Mouse (Mus musculus) limb, embryonic 13.5 days (tissue): ENCODE results near the gene Pabpc1l. TPM values are rescaled to one million over a fixed set of nuclear protein-coding genes. Genes with fewer than 3 reads are reported as not detected.

Source experiments
- ATAC-seq: fragments of 200-750 bp; cut with Nextera tagmentation; 2 replicates; pipeline ENCODE4 v1.8.0; 2017; ENCODE audit warnings: low read depth, moderate number of reproducible peaks, moderate TSS enrichment; ENCODE audit not compliant: low FRiP score
- H3K27ac ChIP-seq: fragments of 300-500 bp; sonication (generic); 2 replicates; pipeline ENCODE4 v1.5.1; 2015; ENCODE audit warnings: inconsistent platforms, mild to moderate bottlenecking, moderate library complexity
- H3K27me3 ChIP-seq: fragments of 300-500 bp; sonication (generic); 2 replicates; pipeline ENCODE4 v1.6.1; 2015; ENCODE audit warnings: mild to moderate bottlenecking, inconsistent platforms
- H3K36me3 ChIP-seq: fragments of 300-500 bp; sonication (generic); 2 replicates; pipeline ENCODE4 v1.6.1; 2015; ENCODE audit warnings: inconsistent platforms, mild to moderate bottlenecking, moderate library complexity
- H3K4me1 ChIP-seq: fragments of 300-500 bp; sonication (generic); 2 replicates; pipeline ENCODE4 v1.6.1; 2015; ENCODE audit warnings: inconsistent platforms
- H3K4me2 ChIP-seq: fragments of 300-500 bp; sonication (generic); replicated peaks from 2 replicates; pipeline ENCODE4 v1.6.1; 2015; ENCODE audit warnings: inconsistent platforms, mild to moderate bottlenecking, moderate library complexity
- H3K4me3 ChIP-seq: fragments of 300-500 bp; sonication (generic); 2 replicates; pipeline ENCODE4 v1.5.1; 2015; ENCODE audit warnings: moderate library complexity, mild to moderate bottlenecking, inconsistent platforms
- H3K9ac ChIP-seq: fragments of 300-500 bp; sonication (generic); 2 replicates; pipeline ENCODE4 v1.6.1; 2015; ENCODE audit warnings: mild to moderate bottlenecking, inconsistent platforms
- H3K9me3 ChIP-seq: fragments of 300-500 bp; sonication (generic); 2 replicates; pipeline ENCODE4 v1.6.1; 2016; ENCODE audit warnings: inconsistent platforms
- WGBS: fragments of 180-500 bp; shearing (Covaris S2); methylation state at CpG from one replicate; pipeline ENCODE4 v1.1.7; 2015; 5-methylcytosine and 5-hydroxymethylcytosine counted together
- polyA plus RNA-seq: library from polyadenylated mRNA; unstranded; fragments of >200 nt; fragmentation: Nextera tagmentation; extraction: Ambion mirVana; gene quantifications from 2 replicates; pipeline ENCODE4 v1.2.1, GENCODE M21; 2015

Pabpc1l gene
- polyA plus RNA-seq, 1 experiment from 2014 or later = 3.2 TPM

DNA sequence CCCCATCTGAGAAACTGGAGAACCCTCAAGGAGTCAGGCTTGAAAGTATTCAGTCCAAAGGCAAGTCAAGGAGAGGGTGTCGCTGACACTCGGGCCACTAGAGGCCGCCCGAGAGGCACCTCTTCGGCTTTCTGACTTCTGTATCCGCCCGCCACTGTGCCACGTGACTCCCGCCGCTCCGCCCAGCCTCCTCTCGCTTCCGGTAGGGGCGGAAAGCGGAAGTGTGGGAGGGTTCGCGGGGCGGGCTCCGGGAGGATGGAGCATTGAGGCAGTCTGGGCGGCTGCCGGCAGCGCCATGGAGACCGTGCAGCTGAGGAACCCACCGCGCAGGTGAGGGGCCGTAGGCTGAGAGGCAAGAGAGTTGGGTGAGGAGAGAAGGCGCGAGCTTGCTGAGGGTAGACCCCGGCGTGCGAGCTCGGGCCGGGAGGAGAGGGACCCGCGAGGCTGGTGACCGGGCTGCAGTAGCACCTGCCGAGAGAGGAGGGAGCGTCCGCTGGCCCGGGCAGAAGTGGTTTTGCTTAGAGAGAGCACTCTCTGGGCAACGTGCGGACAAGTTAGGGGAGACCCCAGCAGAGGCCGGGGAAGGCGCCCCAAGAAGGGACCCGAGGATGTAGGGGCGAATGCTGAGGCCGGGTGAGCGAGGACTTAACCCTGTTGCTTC lies 48.8 kb downstream of the Pabpc1l start:
- WGBS = under 1% methylated on average over 48 of the region's 48 CpGs
- no peaks in the 10 kb centered on the region for H3K9me3 ChIP-seq
- peaks cover 28% of the 10 kb centered on the region for H3K4me1 ChIP-seq
- peak overlapping the region; percentile 90 for H3K4me2 ChIP-seq
- peak overlapping the region; percentile 89 for H3K4me3 ChIP-seq
- H3K27me3 ChIP-seq = no peaks in the 10 kb centered on the region
- peak overlapping the region; percentile 86 for H3K9ac ChIP-seq
- peak overlapping the region; percentile 52; the same call in 1 of the 2 replicates for H3K27ac ChIP-seq
- no peaks in the 10 kb centered on the region for H3K36me3 ChIP-seq
- ATAC-seq = peak; percentile 84

DNA sequence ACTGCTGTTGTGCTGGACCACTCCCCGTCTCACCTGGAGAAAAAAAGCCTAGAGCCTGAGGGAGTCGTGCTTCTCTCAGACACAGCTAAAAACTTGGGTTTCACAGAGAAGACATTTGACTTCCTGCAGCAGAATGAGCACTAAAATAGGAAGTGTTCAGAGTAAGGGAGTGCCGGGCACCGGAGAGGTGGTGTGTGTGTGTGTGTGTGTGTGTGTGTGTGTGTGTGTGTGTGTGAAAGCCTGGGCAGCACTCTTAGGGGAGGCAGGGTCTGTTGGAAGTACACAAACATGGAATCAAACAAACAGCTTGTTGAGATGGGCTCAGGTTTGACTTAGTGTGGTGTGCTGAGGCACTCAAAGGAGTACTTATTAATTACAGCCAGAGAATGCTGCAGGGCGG lies 49.8 kb downstream of the Pabpc1l start:
- WGBS = 38% methylated on average over 5 of the region's 5 CpGs
- no peak overlapping the region for H3K27ac ChIP-seq
- no peak for ATAC-seq
- H3K9me3 ChIP-seq = no peaks in the 10 kb centered on the region
- peaks cover 8% of the 10 kb centered on the region for H3K36me3 ChIP-seq
- peak overlapping the region; percentile 90 for H3K4me2 ChIP-seq
- no peaks in the 10 kb centered on the region for H3K27me3 ChIP-seq
- H3K9ac ChIP-seq = peak overlapping the region; percentile 86
- H3K4me3 ChIP-seq = peak overlapping the region; percentile 89
- peaks cover 18% of the 10 kb centered on the region for H3K4me1 ChIP-seq

DNA sequence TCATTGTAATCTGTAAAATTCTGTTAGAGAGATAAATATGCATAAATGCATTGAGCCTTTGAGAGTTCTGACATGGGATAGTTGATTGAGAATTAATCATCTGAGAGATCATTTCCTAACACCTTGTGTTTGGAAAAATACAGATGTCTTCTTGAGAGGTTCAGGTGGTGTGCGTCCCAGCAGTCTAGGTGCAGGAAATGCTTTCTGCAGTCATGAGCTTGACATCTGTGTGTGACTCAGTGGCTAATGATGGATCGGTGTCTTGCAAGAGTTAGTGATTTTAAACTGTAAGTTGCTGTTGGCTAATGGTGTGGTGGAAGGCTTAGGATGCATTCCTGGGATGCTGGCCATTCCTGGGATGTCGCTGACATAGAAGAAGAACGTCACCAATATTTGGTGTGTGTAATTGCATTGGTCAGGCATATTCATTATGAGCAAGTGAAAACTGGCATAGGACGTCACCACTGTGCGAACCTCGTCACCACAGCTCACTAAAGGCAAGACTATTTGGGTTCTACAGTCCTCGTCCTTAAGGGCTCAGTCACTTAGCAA lies 51.7 kb downstream of the Pabpc1l start:
- no peak overlapping the region for H3K27ac ChIP-seq
- no peaks in the 10 kb centered on the region for H3K9me3 ChIP-seq
- no peak overlapping the region for H3K4me3 ChIP-seq
- H3K27me3 ChIP-seq = no peaks in the 10 kb centered on the region
- H3K36me3 ChIP-seq = peaks cover 26% of the 10 kb centered on the region
- peaks cover 16% of the 10 kb centered on the region for H3K4me1 ChIP-seq
- no peak overlapping the region for H3K9ac ChIP-seq
- WGBS = 91% methylated on average over 8 of the region's 8 CpGs
- H3K4me2 ChIP-seq = no peak overlapping the region
- no peak for ATAC-seq

DNA sequence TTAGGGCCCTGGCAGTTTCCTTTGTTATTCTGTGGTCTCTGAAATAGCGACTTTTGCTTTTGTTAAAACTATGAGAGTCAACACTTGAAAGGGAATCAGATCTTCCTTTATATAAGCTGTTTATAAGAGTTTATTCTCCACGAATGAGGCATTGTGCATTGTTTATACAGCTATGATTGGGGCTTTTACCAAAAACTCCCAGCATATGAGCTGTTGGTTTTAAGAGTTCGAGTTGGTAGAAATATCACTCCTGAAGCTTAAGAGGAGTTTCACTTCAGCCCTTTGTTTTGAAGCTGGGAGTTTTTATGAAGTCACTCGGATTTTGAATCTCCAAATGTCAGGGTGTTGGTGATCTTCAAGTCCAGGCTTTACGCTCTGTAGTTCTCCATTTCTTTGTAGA lies 52.6 kb downstream of the Pabpc1l start:
- Histone ChIP-seq H3K4me2 (no peak overlapping the region), H3K4me3 (no peak overlapping the region), H3K4me1 (peaks cover 13% of the 10 kb centered on the region), H3K9me3 (no peaks in the 10 kb centered on the region), H3K9ac (no peak overlapping the region), H3K27me3 (no peaks in the 10 kb centered on the region), H3K27ac (no peak overlapping the region), H3K36me3 (peaks cover 35% of the 10 kb centered on the region)
- 89% methylated on average over 5 of the region's 5 CpGs for WGBS
- no peak for ATAC-seq

DNA sequence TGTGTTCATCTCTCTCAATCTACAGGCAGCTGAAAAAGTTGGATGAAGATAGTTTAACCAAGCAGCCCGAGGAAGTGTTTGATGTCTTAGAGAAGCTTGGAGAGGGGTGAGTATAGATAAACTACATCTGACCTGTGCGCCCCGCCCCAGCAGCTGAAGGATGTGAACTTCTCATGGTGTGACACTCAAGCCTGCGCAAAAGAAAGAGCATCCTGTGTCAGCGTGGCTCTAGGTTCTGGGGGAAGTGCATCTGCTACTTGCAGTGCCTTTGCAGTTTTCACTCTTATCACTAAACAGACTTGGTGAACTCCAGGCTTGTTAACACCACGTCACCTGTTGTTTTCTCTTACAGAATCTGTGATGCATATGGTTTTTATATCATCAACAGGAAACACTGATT lies 54.2 kb downstream of the Pabpc1l start:
- 93% methylated on average over 6 of the region's 6 CpGs for WGBS
- no peak overlapping the region for H3K27ac ChIP-seq
- H3K9ac ChIP-seq = no peak overlapping the region
- H3K4me2 ChIP-seq = no peak overlapping the region
- H3K36me3 ChIP-seq = peaks cover 52% of the 10 kb centered on the region
- H3K4me1 ChIP-seq = peaks cover 11% of the 10 kb centered on the region
- no peaks in the 10 kb centered on the region for H3K9me3 ChIP-seq
- no peak overlapping the region for H3K4me3 ChIP-seq
- no peaks in the 10 kb centered on the region for H3K27me3 ChIP-seq
- ATAC-seq = no peak

DNA sequence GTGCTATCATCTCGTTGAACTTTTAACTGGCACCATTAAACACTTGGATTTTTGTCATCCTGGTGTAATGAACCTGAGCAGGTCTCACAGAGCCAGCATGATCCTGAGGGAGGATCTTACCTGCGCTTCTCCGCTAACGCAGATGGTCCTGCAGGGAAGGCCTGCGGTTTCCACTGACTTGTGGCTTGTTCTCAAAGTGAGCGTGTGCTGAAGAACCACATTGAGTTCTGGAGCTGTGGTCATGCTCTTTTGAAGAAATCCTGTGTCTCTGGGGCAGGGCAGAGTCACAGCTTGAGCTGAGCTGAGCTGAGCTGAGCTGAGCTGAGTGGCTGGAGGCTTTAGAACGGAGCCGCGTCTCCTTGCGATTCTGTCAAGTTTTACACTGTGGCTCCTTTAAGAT lies 56.3 kb downstream of the Pabpc1l start:
- Histone ChIP-seq H3K27ac (no peak overlapping the region), H3K36me3 (peaks cover 70% of the 10 kb centered on the region), H3K9me3 (no peaks in the 10 kb centered on the region), H3K4me1 (no peaks in the 10 kb centered on the region), H3K27me3 (no peaks in the 10 kb centered on the region), H3K4me3 (no peak overlapping the region), H3K4me2 (no peak overlapping the region), H3K9ac (no peak overlapping the region)
- WGBS = 95% methylated on average over 10 of the region's 10 CpGs
- no peak for ATAC-seq

DNA sequence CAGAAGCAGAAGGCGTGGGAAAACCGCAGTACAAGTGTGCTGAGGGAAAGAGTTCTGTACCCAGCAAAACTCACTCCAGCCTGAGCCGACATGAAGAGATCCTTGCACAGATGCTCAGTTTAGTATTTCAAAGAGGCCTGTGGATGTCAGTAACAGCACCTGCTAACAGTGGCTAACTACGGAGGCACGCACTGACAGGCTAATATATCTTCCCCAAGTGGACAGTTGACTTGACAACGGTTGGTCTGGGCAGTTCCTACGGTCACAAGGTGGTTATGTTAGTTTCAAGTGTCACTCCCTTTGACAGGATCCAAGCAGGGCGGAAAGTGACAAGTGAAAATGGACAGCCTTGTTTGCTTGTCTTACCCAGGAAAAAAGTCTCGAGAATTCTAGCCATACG lies 56.9 kb downstream of the Pabpc1l start:
- ATAC-seq = no peak
- Histone ChIP-seq H3K9me3 (no peaks in the 10 kb centered on the region), H3K4me3 (no peak overlapping the region), H3K27me3 (no peaks in the 10 kb centered on the region), H3K4me2 (no peak overlapping the region), H3K36me3 (peaks cover 75% of the 10 kb centered on the region), H3K9ac (no peak overlapping the region), H3K27ac (no peak overlapping the region), H3K4me1 (no peaks in the 10 kb centered on the region)
- 82% methylated on average over 10 of the region's 10 CpGs for WGBS

DNA sequence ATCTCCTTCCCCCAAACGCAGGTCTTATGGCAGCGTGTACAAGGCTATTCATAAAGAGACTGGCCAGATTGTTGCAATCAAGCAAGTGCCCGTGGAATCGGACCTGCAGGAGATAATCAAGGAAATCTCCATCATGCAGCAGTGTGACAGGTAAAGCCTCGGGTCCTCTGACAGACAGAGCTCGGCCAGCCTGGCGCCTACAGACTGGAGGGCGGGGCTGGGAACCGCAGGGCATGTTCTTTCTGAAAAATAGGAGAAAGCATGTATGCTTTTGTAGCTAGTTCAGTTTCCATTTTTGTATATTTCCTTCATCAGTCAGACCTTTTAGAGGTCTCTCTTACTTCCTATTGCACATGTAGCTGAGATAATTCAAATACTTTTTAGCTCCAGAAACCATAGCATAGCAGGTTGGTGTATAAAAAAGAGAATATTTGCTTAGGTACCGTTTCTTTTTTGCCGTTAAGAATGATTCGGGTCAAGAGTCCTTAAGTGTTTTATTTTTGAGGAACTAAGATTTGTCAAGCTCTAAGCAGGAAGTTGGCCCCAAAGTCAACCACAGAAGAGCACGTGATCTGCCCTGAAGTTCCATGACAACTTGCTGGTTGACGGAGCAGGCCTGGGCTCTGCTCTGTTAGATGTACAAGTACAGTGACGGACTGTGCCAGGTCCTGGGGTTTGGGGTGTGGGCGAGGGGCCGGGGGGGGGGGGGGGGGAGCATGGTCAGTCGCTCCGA lies 58.5 kb downstream of the Pabpc1l start:
- H3K4me1 ChIP-seq = no peaks in the 10 kb centered on the region
- no peaks in the 10 kb centered on the region for H3K27me3 ChIP-seq
- no peak; the same call in 1 of the 2 replicates for ATAC-seq
- 91% methylated on average over 19 of the region's 19 CpGs for WGBS
- no peaks in the 10 kb centered on the region for H3K9me3 ChIP-seq
- peaks cover 90% of the 10 kb centered on the region for H3K36me3 ChIP-seq
- no peak overlapping the region for H3K4me2 ChIP-seq
- no peak overlapping the region for H3K27ac ChIP-seq
- H3K4me3 ChIP-seq = no peak overlapping the region
- no peak overlapping the region for H3K9ac ChIP-seq

DNA sequence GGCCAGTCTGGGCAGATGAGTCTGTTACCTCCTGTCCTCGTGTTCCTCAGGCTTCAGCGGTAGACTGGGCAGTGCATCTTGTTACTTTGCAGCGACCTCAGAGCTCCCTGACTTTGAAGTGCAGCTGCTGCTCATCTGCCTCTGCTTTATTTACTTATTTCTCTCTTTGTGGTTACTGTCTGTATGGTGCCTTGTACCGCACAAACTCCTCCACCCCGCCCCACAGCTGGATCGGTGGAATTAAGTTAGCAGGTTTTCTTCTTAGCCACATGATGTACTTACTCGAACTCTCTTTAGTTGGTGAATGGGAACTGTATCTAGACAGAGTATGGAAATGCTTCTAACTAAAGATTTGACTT lies 59.1 kb downstream of the Pabpc1l start:
- Histone ChIP-seq H3K36me3 (peaks cover 96% of the 10 kb centered on the region), H3K4me2 (no peak overlapping the region), H3K27me3 (no peaks in the 10 kb centered on the region), H3K4me3 (no peak overlapping the region), H3K9me3 (no peaks in the 10 kb centered on the region), H3K9ac (no peak overlapping the region), H3K4me1 (no peaks in the 10 kb centered on the region), H3K27ac (no peak overlapping the region)
- WGBS = 92% methylated on average over 7 of the region's 7 CpGs
- no peak for ATAC-seq

DNA sequence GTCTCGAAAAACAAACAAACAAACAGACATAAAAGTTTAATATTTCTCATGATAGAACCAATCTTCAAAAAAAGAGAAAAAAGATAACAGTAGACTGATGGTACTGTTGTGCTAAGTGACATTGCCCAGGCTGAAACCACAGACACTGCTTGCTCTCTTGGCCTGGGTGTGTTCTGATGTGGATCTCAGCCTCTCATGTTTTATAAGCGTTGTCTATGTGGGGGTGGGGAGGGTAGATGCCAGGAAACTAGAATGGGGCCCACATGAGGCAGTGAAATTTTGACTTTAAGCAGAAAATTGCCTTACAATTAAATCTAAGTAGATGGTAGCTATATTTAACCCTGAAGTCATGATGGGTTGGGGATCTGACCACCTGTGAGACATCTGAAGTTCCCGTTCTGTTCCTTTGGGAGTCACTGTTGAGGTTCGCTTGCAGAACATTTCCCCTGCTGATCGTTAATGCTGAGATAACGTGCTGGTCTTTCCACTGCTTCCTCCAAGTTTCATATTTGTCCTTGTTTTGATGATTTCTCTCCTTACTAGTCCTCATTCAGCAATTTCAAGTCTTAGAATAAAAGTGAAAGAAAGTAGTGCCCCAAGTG lies 62.3 kb downstream of the Pabpc1l start:
- peaks cover 86% of the 10 kb centered on the region for H3K36me3 ChIP-seq

DNA sequence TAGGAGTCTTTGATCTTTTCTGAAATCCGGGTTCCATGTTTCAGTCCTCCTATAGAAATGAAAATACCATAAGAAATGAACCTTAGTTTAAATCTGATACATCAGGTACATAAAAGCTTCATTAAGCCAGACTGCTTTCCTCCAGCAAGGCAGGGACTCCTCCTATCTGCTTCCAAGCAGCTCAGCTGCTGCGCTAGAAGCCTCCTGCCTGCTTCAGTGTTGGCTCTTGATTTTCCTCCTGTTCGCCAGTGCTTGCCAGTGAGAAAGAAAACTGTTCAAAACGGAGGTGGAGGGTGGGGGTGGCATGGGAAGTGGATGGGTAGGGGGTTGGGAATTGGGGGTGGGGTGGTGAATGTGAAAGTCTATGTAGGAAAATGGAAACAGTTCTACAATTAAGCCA lies 64.3 kb downstream of the Pabpc1l start:
- no peaks in the 10 kb centered on the region for H3K27me3 ChIP-seq
- no peaks in the 10 kb centered on the region for H3K4me1 ChIP-seq
- H3K27ac ChIP-seq = no peak overlapping the region
- H3K36me3 ChIP-seq = peaks cover 68% of the 10 kb centered on the region
- H3K4me2 ChIP-seq = no peak overlapping the region
- WGBS = 91% methylated on average over 4 of the region's 4 CpGs
- no peak overlapping the region for H3K9ac ChIP-seq
- no peaks in the 10 kb centered on the region for H3K9me3 ChIP-seq
- ATAC-seq = no peak
- no peak overlapping the region for H3K4me3 ChIP-seq

More for the DNA sequence above, 62.3 kb downstream of the Pabpc1l start:
- no peak overlapping the region for H3K4me2 ChIP-seq
- H3K4me1 ChIP-seq = no peaks in the 10 kb centered on the region
- WGBS = 82% methylated on average over 6 of the region's 6 CpGs
- no peak overlapping the region for H3K27ac ChIP-seq
- no peaks in the 10 kb centered on the region for H3K27me3 ChIP-seq
- ATAC-seq = no peak
- H3K9me3 ChIP-seq = no peaks in the 10 kb centered on the region
- H3K9ac ChIP-seq = no peak overlapping the region
- H3K4me3 ChIP-seq = no peak overlapping the region

DNA sequence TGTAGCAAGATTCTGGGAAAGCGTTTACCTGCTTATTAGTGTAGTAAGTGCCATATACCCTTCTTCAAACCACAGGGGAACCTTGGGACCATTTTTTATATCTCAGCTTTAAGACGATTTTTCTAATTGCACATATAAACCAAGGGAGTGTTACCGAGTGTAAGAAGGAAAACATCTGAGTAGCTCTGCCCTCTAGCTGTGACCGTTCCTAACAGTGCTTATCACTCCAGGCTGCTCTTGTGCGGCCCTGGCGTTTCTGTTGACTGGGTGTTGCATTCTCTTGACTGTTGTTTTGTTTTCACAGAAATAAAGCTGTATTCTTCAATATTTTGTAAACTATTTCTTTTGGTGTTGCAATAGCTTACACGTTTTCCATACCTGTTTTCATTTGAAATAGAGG lies 68.9 kb downstream of the Pabpc1l start:
- H3K4me1 ChIP-seq = no peaks in the 10 kb centered on the region
- H3K36me3 ChIP-seq = peaks cover 61% of the 10 kb centered on the region
- 83% methylated on average over 7 of the region's 7 CpGs for WGBS
- H3K27me3 ChIP-seq = no peaks in the 10 kb centered on the region
- no peak overlapping the region for H3K9ac ChIP-seq
- H3K4me3 ChIP-seq = no peak overlapping the region
- ATAC-seq = no peak
- no peaks in the 10 kb centered on the region for H3K9me3 ChIP-seq
- no peak overlapping the region for H3K27ac ChIP-seq
- H3K4me2 ChIP-seq = no peak overlapping the region
